Mouse (Mus musculus) urinary bladder, postnatal 36 days (tissue): ENCODE results near the gene 4933427D14Rik.

Source experiments
- DNase-seq, 2 experiments: peaks; one replicate each; pipeline ENCODE4 v3.0.0; 2022; ENCODE audit warnings: low spot score in 2 of 2, mixed read lengths in 1 of 2

4933427D14Rik gene

DNA sequence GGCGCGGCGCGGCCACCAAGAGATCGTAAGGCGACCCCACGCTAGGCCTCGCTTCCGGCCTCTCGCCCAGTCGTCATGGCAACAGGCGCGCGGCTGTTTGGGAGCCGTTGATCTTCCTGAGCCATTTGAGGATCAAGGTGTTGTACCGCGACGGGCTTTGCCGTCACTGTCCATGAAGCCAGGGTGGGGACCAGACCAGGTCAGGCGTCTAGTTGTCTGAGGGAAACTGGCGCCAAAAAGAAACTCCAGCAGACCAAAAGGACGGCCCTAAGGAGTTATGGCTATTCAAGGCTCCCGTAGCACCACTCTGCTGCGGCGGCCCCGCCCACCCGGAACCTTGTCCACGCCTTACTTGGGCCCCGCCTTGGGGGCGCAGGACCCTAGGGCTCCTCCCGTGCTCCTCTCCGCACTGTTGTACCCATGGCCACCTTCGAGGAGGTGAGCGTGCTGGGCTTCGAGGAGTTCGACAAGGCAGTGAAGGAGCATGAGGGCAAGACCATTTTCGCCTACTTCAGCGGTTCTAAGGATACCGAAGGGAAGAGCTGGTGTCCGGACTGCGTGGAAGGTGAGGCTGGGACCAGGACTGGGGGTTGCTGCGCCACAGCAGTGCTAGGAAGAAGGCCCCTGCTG is at the start of gene 4933427D14Rik, which contains the start of gene Txndc17:
Gene 4933427D14Rik (minus strand): TSS at position 256 of the 630 bp plus-strand sequence.
Gene Txndc17 (plus strand): TSS at position 344 of the 630 bp plus-strand sequence.
- peak; percentile 88 to 90 for DNase-seq

- DNase-seq = no peak
Observed at GRCm38 (mm10) chr11:72256441-72256840, 49.2 kb upstream of the 4933427D14Rik start.

GRCm38 (mm10) chr11:72255629-72256028 is 48.4 kb upstream of the 4933427D14Rik start:
- no peak for DNase-seq

GRCm38 (mm10) chr11:72245196-72245753 is 38.0 kb upstream of the 4933427D14Rik start:
- no peak for DNase-seq

DNA sequence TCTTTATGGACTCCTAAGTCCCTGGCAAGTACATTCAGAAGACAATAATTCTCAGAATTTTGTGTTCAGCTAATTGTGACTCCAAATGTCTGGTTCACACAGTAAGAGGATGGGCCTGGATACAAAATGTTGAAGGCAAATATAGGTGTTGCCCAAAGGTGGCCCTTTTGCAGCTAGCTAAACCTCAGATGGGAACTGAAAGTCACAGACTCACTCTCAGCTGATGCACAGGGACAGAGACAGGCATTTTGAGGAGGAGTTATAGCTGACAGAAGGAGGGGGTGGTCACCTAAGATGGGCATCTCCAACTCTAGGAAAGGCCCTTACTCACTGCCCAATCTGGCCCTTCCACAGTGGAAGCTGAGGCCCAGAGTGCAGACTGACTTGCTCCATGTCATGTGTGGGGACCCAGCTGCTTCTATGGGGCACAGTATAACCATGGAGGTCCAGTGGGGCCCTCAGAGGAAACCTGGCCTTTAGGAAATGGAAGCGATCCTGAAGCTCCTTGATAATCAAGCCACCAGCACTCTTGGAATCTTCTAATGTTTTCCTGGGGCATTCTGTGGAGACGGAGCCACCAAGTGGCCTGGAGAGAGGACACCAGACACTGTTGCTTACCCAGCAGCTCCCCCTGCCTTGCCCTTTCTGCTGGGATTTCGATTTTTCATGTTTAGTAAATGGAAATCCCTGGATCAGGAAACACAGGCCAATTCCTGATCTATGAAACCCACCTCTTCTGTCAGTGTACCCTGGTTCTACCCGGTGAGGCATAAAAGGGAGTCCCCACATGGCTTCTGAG is 33.0 kb upstream of the 4933427D14Rik start:
- no peak for DNase-seq

- no peak for DNase-seq
Observed at GRCm38 (mm10) chr11:72234013-72234412, 26.8 kb upstream of the 4933427D14Rik start.

DNA sequence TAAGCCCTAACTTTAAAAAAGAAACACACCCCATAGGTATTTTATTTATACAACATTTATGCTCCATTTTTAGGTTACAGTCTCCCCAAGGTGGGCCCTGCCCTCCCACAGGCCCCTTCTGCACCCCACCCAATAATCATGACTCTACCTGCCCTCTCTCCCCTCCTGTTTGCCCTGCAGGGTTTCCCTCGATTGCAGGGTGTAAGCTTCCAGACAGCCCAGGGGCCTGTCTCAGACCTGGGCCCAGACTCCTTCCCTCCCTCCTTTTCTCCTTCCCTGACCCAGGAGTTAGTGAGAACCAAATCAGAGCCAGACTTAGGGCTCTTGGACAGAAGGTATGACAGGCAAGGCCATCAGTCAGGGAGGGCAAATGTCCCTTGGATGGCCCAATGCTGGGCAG is 25.7 kb upstream of the 4933427D14Rik start:
- DNase-seq = no peak

- no peak for DNase-seq
Observed at GRCm38 (mm10) chr11:72232068-72232467, 24.8 kb upstream of the 4933427D14Rik start.

DNA sequence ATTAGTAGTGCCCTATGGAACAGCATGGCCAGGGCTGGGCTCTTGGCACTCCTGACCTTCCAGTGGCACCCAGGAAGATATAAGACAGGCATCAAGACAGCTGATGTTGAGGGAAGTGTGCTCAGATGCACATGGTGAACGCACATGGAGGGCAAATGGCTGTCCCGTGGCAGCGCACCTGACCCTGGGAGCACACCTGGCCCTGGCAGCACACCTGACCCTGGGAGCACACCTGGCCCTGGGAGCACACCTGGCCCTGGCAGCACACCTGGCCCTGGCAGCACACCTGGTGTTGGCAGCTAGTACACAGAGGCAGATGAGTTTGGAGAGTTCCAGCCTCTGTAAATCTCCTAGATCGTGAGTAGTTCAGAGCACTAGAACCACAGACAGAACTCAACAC is 21.3 kb upstream of the 4933427D14Rik start:
- no peak for DNase-seq

DNA sequence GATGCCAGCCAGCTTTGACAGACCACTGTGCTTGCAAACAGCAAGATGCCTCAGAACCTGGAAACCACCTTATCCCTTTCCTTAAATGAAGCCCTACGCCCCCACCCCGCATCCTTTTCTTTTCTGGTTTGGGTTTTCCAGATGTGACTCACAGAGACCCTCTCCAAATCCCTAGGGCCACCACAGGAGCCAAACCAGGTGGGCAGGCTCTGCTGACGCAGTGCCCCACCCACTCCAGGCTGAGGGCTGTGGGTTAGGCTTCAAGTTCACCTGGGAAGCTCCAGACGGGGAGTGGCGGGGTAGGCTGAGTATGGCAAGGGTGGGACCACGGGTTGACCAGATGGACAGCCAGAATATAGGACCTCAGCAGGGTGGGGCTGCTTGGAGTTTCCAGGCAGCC is 19.6 kb upstream of the 4933427D14Rik start:
- DNase-seq = no peak

- no peak for DNase-seq
Observed at GRCm38 (mm10) chr11:72226020-72226791, 18.9 kb upstream of the 4933427D14Rik start.

DNA sequence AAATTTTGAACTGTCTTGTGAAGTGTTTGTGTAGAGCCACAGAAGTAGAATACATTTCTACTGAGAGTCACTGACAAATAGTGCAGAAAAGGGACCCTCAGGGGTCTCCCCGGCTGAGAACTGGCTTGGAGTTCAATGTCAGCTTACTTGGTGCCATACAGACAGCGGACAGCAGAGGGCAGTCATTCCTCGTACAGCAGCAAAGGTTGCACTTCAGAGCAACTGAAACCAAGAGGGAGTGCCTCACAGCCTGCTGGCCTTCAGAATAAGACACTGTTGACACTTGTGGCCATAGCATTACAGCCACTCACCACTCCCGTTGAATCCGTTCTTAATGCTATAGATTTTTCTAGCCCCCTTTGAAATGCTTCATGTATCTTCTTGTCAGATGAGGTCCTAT is 17.6 kb upstream of the 4933427D14Rik start:
- peak; percentile 61 to 63 for DNase-seq

GRCm38 (mm10) chr11:72223414-72223813 is 16.2 kb upstream of the 4933427D14Rik start:
- DNase-seq = no peak

GRCm38 (mm10) chr11:72221278-72221677 is 14.0 kb upstream of the 4933427D14Rik start:
- peak; percentile 25 to 46 for DNase-seq

- DNase-seq = no peak
Observed at GRCm38 (mm10) chr11:72217116-72217515, 9.9 kb upstream of the 4933427D14Rik start.

DNA sequence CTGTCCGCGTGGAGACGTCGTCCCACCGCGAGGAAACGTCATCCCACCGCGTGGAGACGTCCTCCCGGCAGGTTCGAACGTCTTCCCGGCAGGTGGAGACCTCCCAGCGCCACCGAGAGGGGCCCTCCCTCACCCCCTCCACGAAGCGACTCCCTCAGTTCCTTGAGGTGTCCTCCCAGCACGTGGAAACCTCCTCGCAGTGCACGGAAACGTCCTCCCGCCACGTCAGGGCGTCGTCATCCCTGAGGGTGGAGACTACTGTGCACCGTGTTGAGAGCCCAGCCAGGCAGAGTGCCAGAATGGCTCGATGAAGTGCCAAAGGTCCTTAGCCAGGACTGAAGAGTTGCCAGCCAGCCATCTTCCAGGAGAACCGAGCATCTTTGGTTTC is 8.1 kb upstream of the 4933427D14Rik start, which contains the start of gene Med31:
Gene Med31 (minus strand): TSS at position 183 of the 388 bp plus-strand sequence.
- peak; percentile 57 to 79 for DNase-seq

GRCm38 (mm10) chr11:72214591-72215409 is 7.5 kb upstream of the 4933427D14Rik start:
- DNase-seq = peak; percentile 91 to 95

DNA sequence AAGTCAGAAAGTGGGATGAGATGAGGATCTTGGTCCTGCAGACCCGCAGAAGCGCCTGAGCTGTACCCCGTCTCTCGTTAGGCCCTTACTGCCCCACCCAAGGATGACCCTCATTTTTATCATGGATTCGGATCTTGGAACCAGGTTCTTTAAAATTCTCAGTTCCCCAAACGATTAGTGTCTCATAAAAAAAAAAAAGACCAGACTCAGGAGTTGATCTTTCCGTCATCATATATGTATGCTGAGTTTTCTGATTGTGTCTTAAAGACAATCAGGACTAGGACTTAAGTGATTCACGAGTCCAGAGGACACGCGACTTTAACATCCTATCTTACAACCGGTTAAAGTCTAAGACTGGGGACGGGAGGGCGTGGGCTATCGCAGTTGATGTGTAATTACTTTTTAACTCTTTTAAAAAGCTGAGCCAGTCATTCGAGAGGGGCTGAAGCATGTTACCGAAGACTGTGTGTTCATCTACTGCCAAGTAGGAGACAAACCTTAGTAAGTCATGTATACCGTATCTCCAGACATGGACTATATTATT is 647 bp upstream of the 4933427D14Rik start:
- DNase-seq = no peak

DNA sequence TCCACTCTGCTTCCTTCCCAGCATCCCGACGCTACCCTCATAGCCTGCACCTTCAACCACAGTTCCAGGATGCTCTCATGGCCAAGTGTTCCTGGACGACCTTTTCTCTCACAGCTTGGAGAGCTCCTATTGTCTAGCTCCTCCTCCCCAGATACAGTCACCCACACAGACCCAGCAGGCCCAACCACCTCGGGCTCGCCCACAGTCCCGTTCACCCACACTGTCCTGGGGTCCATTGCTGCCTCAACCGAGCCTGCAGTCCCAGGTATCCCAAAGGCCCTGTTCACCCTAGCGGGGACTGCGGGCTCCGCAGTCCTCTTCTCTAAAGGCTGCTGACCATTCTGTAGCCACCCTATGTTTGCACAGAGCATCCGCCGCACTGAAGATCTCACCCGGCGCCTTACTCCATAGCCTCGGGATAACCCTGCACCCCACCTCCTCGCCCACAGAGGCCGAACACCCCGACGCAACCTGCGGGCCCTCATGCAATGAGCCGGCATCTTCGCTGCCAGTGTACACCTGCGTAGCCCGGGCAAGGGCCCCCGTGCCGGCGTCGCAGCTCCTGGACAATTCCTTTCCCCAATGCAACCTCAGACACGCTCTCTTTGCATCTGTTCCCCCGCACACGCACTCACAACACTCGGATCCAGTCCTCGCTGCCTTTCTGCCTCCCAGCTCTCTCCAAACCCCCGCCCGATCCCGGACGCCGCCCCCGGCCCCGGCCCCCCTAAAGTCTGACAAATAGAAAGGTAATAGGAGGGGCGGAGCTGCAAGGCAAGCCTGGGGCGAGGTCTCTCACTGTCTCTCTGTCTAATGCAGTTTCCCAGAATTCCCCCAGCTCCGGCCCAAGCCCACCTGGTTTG is 687 bp downstream of the 4933427D14Rik start, which contains the start of gene Gm43951:
Gene Gm43951 (minus strand): TSS at position 500 of the 863 bp plus-strand sequence.
- DNase-seq = peak in 1 of 2 experiments; percentile 17
